Mouse (Mus musculus) gastrocnemius, postnatal 14 days (tissue): ENCODE measurements around the gene Fam240a. TPM values are rescaled to one million over a fixed set of nuclear protein-coding genes. Genes with fewer than 3 reads are reported as not detected.
A peak's percentile ranks its signal among the peaks of the same experiment; 100 is the strongest.

Experiments
- DNase-seq: peaks from one replicate; pipeline ENCODE4 v3.0.0; 2021; ENCODE audit warnings: mixed read lengths
- intact Hi-C: fragments of 180-260 bp; cut with DNase I; formaldehyde crosslinking; loops from one replicate; pipeline ENCODE4 v1.15.1; 2025; ENCODE audit warnings: low total_unique reads
- total RNA-seq, 2 experiments: library from RNA; stranded (reverse); gene quantifications; 2 replicates each; pipeline ENCODE4 v1.2.3; 2021

Gene Fam240a
- total RNA-seq, 2 experiments from 2014 or later: 0.78 to 2.6 TPM

DNA sequence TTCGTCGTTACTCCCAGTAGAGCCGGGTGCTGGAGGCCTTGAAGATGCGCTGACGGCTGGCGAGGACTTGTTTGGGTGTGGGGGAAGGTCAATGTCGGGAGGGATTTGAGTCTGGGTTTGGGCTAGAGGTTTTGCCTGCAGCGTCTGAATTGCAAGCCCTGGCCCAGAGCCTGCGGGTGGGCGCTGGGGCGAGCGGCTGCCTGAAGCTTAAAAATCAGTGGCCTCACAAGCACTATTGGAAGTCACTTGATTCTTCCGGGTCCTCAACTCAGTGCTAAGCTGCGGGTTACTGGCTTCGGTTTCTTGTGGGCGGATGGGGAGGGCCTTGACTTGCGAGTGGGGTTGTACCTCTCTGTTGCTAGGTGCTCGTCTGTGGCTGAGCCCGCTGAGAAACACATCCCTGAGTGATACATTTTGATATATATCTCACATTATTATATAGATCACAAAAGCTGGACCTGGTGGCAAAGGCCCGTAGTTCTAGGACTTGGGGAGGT lies 29.9 kb upstream of the Fam240a start:
- DNase-seq: no peak
- intact Hi-C loops: no loop called here

DNA sequence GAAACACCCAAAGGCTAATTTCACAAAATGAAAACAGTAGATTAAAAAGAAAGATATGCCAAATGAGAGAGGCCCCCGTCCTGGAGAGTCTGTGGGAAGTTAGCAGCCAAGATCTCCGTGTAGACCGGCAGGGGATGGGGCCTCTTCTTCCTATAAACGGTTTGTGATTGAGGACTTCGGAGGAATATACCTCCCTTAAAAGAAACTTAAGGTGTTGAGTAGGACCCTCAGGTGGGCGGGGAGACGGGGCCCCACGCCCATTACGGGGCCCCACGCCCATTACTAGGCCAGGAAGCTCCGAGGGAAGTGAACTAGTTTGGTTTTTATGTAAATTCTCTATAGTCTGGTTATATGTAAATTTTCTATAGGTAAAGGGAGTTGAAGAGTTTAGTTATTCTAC lies 29.3 kb upstream of the Fam240a start, which contains the start of gene Tdgf1:
Gene Tdgf1, minus strand, starts transcription at position 233 of the 400 bp plus-strand sequence.
- intact Hi-C loops: no loop called here

DNA sequence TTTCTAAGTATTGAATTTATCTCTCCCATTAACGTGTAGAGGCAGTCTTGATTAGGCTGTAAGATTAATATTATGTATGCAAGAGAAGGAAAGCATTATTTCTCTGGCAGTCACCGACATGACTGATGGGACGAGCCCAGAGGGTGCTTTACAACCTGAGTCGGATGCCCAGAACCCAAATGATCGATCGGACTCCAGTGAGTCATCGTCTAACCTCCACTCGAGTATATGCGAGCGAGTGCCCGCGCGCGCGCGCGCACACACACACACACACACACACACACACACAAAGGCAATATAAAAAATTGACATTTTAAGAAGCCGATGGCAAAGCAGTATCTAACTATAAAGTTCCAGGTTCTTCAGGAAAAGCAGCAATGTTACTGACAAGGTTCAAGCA lies 28.7 kb upstream of the Fam240a start:
- no peak for DNase-seq
- intact Hi-C loops: no loop called here

More for the DNA sequence above, 29.3 kb upstream of the Fam240a start, which contains the start of gene Tdgf1:
- no peak for DNase-seq

DNA sequence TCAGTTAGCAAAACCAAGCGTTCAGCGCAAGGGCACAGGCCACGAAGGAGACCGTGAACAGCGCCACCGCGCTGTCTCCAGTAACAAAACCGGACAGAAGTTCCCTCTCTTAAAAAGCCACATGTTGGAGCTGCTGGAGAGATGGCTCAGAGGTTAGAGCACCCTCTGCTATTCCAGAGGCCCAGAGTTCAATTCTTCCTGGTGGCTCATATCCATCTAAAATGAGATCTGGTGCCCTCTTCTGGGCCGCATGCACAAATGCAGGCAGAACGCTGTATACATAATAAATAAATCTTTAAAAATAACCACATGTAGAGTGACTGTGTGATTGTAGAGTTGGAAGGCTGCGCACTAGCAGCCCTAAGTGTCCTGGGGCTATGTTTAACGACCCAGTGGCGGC lies 27.6 kb upstream of the Fam240a start:
- no peak for DNase-seq
- intact Hi-C loops: no loop called here

DNA sequence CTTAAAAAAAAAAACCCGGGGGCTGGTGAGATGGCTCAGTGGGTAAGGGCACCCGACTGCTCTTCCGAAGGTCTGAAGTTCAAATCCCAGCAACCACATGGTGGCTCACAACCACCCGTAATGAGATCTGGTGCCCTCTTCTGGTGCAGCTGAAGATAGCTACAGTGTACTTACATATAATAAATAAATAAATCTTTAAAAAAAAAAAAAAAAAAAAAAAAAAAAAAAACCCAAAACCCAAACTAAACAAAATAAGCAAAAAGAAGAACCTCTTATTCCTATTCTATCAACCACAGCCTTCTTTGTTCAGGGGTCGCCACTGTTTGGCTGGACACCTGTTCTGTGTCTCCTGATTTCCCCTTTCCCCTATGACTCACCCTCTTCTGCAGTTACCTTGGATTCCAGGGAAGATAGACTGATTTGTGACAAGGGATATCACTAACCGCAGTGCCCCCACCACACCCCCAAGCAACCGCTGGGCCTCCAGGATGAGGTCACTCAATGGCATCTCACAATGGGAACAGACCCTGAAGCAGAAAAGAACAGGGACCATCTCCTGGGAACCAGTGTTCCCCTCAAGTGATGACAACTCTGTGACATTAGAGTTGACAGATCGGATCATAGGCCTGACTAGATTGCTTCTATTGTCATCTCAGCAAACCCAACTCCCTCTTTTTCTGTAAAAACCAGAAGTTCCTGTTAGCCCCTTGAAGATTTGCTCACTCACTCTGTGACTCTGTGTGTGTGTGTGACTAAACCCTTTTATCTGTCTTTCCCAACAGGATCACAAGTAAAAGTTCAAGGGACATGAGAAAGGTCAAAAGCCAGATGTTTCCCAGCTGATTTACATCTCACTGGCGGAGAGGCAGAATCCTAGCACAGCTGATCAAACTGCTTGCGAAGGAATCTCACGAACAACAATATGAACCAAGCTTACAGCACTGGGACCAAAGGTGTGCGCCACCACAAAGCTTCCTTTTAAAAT lies 21.1 kb upstream of the Fam240a start:
- intact Hi-C loops: no loop called here
- DNase-seq: no peak

DNA sequence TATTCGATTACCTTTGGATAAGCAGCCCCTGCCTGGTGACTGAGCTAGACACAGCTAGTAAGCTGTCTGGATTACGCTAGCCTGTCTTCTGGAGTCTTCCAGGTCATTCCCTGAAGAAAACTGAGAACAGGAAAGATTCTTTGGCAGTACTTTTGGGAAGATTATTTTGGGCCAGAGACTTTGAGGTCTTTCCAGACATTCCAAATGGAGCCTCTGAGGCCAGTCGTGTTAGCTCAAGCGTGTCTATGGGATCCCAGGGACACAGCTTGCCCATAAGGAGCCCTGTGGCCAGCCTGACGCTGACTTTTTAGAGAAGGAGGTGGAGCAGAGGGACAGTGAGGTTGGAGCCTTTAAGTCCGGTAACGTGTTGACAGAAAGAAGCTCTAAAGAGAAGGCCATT lies 19.3 kb upstream of the Fam240a start:
- intact Hi-C loops: no loop called here
- no peak for DNase-seq

DNA sequence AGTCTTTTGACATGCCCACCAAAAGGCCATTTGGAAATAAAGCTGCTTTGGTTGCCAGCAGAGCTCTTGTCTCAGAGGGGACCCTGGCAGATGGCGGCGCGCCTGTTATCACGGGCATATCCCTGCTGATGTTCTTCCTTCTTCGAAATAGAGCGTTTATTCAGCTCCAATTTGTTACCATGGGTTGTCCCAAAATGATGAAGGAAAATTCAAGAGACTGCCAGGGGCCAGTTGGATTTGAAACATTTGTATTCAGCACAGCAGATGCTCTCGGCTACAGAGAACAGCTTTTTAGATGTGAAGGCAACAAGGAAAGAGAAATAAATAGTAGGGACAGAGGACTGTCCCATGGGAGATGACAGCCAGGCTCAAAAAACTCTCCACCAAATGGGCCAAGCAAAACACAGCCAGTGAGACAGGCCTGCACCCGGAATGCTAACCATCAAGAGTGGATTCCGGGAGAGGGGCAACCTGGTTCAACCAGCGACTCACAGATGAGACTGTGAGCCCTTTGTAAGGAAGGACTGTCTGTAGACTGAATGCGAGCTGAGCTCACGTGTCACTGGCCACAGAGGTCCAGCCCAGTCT lies 17.3 kb upstream of the Fam240a start:
- intact Hi-C loops: no loop called here
- DNase-seq: no peak

DNA sequence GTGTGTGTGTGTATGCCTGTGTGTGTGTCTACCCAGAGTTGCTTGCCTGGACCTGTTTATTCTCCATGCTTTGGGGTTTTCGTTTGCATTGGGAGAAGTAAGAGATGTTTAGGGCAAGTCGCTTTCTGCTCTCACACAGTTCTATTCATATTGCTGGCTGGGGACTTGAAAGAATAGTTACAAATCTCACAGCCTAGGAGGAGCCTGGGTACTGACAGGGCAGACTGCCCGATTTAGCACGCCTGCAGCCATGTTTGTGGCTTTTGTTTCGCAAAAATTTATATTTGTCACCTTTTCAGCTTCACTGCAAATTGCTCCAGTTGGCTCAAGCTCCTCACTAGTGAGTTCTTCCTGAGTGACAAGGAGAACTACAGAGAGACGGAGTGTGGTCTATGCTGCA lies 14.9 kb upstream of the Fam240a start:
- no peak for DNase-seq
- intact Hi-C loops: no loop called here

DNA sequence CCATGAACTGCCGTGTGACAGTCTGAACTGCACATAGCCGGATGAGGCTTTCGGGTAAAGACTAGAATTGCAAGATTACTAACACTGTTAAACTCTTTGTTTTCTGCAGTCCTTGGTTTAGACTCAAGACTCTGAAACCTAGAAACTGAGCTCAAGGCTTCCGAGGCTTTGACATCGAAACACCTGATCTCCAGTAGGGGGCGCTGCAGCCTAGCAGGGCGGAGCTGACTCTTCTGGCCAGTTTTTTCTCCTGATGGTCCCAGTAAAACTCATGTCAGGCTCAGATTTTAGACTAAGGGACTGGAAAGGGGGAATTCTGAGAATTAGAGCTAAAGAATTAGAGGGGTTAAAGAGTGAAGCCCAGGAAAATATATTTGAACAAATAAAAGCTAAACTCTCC lies 6.1 kb upstream of the Fam240a start:
- intact Hi-C loops: no loop called here
- DNase-seq: peak; percentile 78

DNA sequence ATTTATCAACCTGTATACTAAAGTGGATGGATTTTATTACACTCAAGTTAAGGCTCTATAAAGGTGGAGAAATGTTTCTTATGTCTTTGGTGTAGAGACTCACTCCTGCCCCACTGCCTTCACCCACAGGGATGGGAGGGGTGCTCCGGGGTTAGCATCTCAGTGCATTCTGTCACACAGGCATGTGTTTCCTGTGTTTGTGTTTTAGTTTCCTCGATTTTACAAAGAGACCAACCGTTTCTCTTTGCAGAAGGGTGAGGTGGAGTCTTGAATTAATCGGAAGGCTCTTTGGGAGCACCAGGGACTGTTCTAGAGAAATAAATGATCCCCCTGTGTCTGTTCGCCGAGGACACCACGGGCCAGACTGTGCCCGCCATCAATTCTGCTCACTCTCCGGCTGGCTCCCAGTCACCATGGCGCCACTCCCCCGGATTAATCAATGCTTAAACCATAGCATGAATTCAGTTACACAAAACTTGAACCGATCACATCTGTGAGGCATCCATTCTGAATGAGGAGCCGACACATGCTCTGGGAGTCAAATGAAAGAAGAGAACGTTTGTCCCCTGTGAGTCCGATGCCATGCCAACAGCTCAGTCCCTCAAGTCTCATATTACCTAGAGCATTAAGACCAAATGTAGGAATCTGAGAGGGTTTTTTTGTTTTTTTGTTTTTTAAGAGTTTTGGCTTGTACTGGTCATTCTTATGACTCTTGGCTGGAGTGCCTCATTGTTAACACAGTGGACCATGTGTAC lies 4.2 kb upstream of the Fam240a start:
- DNase-seq: no peak
- intact Hi-C loops: no loop called here

DNA sequence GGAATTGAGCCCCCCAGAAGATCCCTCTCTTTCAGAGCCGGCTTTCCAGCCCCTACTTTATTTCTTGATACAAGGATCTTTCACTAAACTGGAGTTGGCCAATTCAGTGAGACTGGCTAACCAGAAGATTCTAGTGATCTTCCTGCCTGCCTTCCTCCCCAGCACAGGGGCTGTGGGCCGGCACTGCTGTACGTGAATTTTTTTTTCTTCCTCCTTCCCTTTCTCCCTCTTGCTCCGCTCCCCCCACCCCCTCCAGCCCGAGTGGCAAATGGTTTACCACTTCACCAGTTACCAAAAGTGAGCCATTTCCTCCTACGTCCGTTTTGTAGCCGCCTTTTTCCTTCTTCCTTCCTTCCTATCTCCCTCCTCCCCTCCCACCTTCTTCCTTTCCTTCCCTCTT lies 1.2 kb downstream of the Fam240a start:
- DNase-seq: no peak
- intact Hi-C loops: no loop called here

DNA sequence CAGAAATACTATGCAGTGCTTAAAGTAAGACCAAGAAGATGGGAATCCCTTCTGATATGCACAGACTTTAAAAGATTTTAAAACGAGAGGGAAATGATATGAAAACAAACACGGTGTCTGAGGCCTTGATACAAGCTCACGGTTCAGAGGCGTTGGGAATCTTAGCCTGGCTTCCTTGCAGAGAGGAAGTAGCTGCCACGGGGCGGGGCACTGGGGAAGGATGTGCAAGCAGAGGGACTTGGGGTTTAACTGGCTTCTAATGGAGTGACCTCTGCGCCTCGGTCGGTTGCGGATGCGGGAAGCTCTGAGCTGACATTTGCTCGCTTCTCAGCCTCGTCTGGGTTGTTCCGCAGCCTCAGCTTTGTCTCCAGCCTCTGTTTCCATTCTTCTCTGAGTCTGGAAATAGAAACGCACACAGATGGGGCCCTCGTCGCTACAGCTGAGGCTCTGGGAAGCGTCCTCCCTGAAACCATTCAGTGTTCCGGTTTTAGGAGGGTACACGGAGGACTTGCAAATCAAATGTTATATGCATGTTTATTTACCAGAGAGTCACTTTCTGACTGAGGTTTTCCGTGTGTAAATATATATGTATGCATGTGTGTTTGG lies 1.9 kb downstream of the Fam240a start:
- intact Hi-C loops: no loop called here
- DNase-seq: no peak

DNA sequence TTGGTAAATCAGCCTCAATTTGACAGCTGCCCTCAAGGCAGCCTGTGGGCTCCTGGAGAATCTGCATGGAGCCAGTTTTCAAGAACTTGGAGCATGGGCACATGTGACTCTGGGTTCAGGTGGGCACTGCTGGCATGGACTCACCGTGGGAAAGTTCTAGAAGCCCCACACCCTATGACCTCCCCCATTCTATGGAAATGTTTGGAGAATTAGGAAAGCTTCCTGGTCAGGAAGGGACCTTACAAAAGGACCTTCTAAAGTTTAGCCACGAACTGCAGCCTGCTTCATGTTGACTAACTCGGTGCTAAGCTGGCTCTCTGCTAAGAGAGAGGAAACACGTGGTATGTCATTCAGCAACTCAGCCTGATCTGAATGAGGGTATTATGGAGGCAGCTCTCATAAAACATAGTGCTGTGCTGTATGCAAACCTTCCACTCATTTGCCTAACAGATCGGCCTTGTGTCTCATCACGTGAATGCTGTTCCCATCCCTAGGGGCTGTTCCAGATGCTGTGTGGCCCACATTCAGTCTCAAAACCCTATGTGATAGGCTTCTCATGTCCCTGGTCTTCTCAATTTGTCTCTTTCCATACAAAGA lies 7.2 kb downstream of the Fam240a start:
- DNase-seq: no peak
- intact Hi-C loops: no loop called here

DNA sequence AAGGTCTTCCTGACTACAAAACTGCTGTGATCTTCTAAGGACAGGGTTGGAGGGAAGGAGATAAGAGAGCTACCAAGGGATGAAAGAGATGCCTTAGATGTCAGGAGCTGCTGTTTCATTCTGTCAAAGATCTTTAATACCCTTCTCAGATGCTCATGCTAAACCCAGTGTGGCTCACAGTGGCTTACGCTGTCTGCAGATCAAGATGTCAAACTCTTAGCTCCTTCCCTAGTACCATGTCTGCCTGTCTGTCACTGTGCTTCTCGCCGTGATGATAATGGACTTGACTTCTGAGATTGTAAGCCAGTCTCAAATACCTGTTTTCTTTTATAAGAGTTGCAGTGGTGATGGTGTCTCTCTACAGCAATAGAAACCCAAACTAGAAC lies 8.0 kb downstream of the Fam240a start:
- intact Hi-C loops: no loop called here
- no peak for DNase-seq

DNA sequence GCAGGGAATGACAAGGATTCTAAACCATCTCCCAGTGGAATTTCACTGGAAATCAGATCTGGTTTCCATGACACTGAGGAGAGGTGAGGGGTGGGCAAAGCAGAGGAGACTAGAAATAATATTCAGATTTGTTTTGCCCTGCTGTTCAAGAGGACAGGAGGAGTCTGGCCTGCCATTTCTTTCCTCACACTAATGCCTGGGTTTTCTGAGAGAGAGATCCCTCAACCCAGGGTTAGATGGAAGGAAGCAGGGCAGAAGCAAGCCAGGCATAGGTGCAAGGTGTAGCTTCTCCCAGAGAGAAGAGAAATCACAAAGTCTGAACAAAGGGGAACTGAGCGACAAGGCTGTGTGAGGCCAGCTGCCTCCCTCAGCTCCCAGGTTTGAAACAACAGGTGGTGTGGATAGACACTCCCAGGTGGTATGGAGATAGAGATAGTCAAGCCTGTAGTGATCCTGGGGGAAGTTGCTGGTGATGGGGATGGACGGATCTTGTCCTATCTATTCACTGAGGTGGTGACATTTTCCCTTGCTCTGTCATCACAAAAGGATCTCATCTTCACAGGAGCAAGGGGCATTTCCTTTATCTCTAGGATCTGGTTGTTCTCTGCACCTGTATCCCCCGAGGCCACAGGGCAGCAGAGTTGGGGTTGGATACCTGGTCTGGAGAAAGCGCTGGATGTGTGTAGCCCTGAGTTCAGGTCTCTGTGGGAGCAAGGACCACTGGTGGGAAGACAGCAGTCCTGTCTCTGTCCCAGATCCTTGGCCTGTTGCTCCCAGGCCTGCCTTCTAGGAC lies 8.6 kb downstream of the Fam240a start:
- DNase-seq: no peak
- intact Hi-C loops: no loop called here

DNA sequence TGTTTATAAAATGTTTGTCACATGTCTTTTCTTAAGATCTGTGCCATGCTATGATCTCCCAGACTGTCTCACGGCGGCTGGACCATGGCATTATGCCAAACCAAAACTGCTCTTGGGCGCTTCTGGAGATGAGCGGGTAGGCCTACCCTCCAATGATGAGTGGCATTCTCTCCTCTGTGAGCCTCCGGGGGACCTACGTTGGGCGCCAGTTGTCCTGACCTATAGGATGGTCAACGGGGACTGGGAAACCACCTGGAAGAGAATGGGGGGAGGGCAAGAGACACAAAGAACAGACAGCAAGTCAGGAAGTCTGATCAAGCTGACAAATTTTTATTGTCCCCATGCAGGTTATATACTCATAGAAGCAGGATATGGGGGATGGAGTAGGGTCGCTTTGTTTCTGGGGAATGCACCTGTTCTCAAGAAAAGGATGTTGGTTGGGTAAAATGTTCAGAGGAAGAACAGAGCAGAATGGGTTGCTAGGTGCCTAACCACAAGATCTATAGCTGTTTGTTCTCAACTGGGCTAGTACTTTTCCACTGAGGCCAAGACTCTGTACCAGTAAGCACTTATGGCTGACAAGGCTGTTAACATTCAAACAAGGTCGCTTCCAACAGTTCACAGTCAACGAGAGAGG lies 9.3 kb downstream of the Fam240a start:
- intact Hi-C loops: no loop called here
- DNase-seq: no peak

DNA sequence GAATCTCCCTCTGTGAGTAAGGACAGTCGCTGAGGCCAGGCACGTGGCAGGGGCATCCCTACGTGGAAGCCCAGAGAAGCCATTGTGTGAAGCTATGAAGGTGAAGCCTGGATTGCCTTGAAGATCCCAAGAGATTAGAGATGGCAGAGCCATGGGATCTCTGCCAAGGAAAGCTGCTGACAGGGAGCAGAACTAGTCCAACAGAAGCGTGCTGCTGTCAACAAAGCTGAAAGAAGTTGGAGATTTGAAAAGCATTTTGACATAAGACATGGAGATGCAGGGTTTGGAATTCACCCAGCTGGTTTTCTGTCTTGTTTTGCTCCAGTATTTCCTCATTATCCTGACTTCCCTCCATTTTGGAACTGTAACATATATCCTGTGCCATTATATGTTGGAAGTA lies 14.4 kb downstream of the Fam240a start:
- DNase-seq: no peak
- intact Hi-C loops: no loop called here

DNA sequence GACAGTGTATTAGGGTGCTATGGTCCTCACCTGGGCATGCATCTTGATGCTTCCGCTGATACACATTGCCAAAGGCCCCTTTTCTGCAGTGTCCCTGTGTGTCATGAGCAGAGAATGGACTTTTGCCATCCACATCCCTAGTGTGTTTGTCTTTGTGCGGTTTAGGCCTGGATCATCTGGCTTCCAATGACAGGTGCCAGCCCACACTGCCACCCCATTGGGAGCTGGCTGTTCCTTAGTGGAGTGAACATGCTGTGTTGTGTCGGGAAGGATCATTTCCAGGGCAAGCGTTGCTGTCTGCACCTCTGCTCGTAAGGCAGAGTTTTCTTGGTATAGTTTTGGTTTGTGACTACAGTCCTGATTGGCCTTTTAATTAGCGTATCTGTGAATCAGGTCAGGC lies 15.5 kb downstream of the Fam240a start:
- no peak for DNase-seq
- intact Hi-C loops: no loop called here
